Mouse (Mus musculus): ENCODE data around the gene Gm20820. TPM values are rescaled to one million over a fixed set of nuclear protein-coding genes. Genes with fewer than 3 reads are reported as not detected.
"Not testable (repeated sequence)": the region's sequence is repeated elsewhere in the genome, so short reads cannot be mapped to it uniquely, and the experiment has no call there.

Gm20820 gene
- polyA plus RNA-seq (2015; fragmentation: Nextera tagmentation; extraction: Ambion mirVana), result not detected in 2 replicates

DNA sequence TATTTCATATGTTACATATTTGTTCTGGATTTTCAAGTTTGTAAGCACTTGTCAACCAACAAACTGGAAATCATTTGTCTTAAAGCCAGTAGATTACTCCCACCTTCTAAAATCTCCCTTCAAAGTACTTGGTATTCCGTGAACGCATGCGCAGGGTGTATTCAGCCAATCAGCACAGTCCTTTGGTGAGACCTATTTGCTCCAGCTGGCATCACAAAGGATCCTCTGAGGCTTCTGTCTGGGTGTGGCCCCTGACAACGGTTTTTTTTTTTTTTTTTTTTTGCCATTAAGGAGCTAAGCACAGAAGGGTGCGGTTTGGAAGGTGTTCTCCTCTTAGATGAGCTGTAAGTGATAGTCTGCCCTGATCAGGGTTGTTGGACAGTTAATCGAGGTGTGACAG lies at the start of gene Gm20820:
Gene Gm20820 (plus strand): TSS at position 301 of the 400 bp plus-strand sequence.
- H3K36me3 ChIP-seq; H3K9me3 ChIP-seq; H3K27me3 ChIP-seq; H3K4me1 ChIP-seq (replicated peaks); ATAC-seq; H3K9ac ChIP-seq (replicated peaks); H3K4me3 ChIP-seq (replicated peaks); H3K27ac ChIP-seq; H3K4me2 ChIP-seq (replicated peaks): not testable (repeated sequence)
- WGBS, result no CpG with 5 or more reads among the region's 6 CpGs

Data from midbrain, embryonic 13.5 days (tissue).